Mouse (Mus musculus): ENCODE measurements at regions not wholly inside any gene's neighbourhood (a gene's known extent, or its start where the extent isn't known, plus 50 kb on each side); places are given as distances from the start of the nearest gene placed in this dataset.

GRCm38 (mm10) chr3:144050341-144050740 lies 154.7 kb downstream of the Lmo4 start:
- no peak for TF ChIP-seq EP300 (IDR thresholded peaks at IDR 0.05)
- TF ChIP-seq CTCF (IDR thresholded peaks at IDR 0.05): no peak
- Histone ChIP-seq H3K27ac (ENCODE audit: low read length) (no peak overlapping the region), H3K27me3 (replicated peaks; ENCODE audit: insufficient read depth, low read length) (no peaks in the 10 kb centered on the region), H3K9ac (replicated peaks; ENCODE audit: low read depth) (no peak overlapping the region), H3K4me3 (ENCODE audit: low read depth, low read length) (no peak overlapping the region), H3K36me3 (ENCODE audit: insufficient read depth, low read length) (no peaks in the 10 kb centered on the region), H3K9me3 (ENCODE audit: low read length) (no peaks in the 10 kb centered on the region), H3K4me2 (replicated peaks; ENCODE audit: low read depth, low read length) (no peak overlapping the region), H3K4me1 (ENCODE audit: insufficient read depth, low read depth, low read length) (no peaks in the 10 kb centered on the region)
- ATAC-seq: no peak
- WGBS: 84% methylated on average over 4 of the region's 4 CpGs
- no peak for DNase-seq (ENCODE audit: low spot score)

DNA sequence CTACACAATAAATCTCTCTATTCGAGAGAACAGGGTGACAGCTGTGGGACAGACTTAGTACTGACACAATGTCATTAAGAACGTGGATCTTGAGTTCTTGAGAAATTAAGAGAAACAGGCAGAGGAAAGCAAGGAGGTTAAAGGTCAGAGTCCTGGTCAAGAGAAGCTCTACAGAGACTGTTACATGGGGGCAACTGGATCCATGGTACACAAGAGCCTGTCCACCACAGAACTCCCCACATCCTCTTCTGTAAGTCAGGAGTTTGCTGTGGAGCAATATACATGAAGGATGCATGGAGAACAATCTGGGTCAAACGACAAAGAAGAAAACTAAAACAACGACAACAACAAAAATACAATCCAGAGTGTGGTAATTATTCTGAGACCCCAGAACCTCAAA lies 155.8 kb downstream of the Lmo4 start:
- H3K27ac ChIP-seq (ENCODE audit: low read length): no peak overlapping the region
- TF ChIP-seq EP300 (IDR thresholded peaks at IDR 0.05): no peak
- H3K27me3 ChIP-seq (replicated peaks; ENCODE audit: insufficient read depth, low read length): no peaks in the 10 kb centered on the region
- no peaks in the 10 kb centered on the region for H3K4me1 ChIP-seq (ENCODE audit: insufficient read depth, low read depth, low read length)
- no peaks in the 10 kb centered on the region for H3K9me3 ChIP-seq (ENCODE audit: low read length)
- WGBS: 50% methylated on average over 4 of the region's 4 CpGs
- H3K9ac ChIP-seq (replicated peaks; ENCODE audit: low read depth): no peak overlapping the region
- H3K4me3 ChIP-seq (ENCODE audit: low read depth, low read length): no peak overlapping the region
- ATAC-seq (peak; percentile 35; the same call in 1 of the 2 replicates), DNase-seq (ENCODE audit: low spot score) (peak; percentile 31)
- H3K4me2 ChIP-seq (replicated peaks; ENCODE audit: low read depth, low read length): no peak overlapping the region
- no peaks in the 10 kb centered on the region for H3K36me3 ChIP-seq (ENCODE audit: insufficient read depth, low read length)

DNA sequence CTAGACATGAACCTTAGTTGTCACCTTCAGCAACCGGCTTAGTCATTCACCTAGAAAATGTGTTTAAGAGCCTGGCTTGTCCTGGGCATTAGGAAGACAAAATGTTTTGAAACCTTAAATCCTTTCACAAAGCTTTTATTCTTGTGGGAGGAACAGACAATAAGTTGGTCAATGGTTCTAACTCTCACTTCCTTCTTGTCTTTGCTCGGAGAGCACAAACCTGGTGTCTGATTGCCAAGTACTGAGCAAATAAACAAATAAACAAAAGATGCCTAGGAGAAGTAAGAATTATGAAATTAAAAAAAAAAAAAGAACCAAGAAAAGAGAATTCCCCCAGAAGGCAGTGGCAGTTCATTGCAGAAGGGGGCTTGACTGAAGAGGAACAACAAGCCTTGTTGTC lies 160.7 kb downstream of the Lmo4 start:
- H3K27me3 ChIP-seq (replicated peaks; ENCODE audit: insufficient read depth, low read length): no peaks in the 10 kb centered on the region
- H3K4me3 ChIP-seq (ENCODE audit: low read depth, low read length): no peak overlapping the region
- TF ChIP-seq EP300 (IDR thresholded peaks at IDR 0.05) (no peak), CTCF (IDR thresholded peaks at IDR 0.05) (no peak)
- no peak overlapping the region for H3K27ac ChIP-seq (ENCODE audit: low read length)
- no peaks in the 10 kb centered on the region for H3K36me3 ChIP-seq (ENCODE audit: insufficient read depth, low read length)
- H3K4me2 ChIP-seq (replicated peaks; ENCODE audit: low read depth, low read length): no peak overlapping the region
- WGBS: 75% methylated on average over 2 of the region's 2 CpGs
- H3K9me3 ChIP-seq (ENCODE audit: low read length): no peaks in the 10 kb centered on the region
- H3K9ac ChIP-seq (replicated peaks; ENCODE audit: low read depth): no peak overlapping the region
- ATAC-seq (no peak), DNase-seq (ENCODE audit: low spot score) (peak; percentile 15)
- H3K4me1 ChIP-seq (ENCODE audit: insufficient read depth, low read depth, low read length): no peaks in the 10 kb centered on the region

GRCm38 (mm10) chr3:144041788-144042187 lies 163.2 kb downstream of the Lmo4 start:
- no peaks in the 10 kb centered on the region for H3K36me3 ChIP-seq (ENCODE audit: insufficient read depth, low read length)
- H3K27me3 ChIP-seq (replicated peaks; ENCODE audit: insufficient read depth, low read length): no peaks in the 10 kb centered on the region
- H3K4me2 ChIP-seq (replicated peaks; ENCODE audit: low read depth, low read length): no peak overlapping the region
- ATAC-seq: no peak
- H3K9ac ChIP-seq (replicated peaks; ENCODE audit: low read depth): no peak overlapping the region
- DNase-seq (ENCODE audit: low spot score): peak; percentile 35
- H3K27ac ChIP-seq (ENCODE audit: low read length): no peak overlapping the region
- H3K4me1 ChIP-seq (ENCODE audit: insufficient read depth, low read depth, low read length): no peaks in the 10 kb centered on the region
- TF ChIP-seq EP300 (IDR thresholded peaks at IDR 0.05) (no peak), CTCF (IDR thresholded peaks at IDR 0.05) (no peak)
- 81% methylated on average over 5 of the region's 5 CpGs for WGBS
- H3K4me3 ChIP-seq (ENCODE audit: low read depth, low read length): no peak overlapping the region
- H3K9me3 ChIP-seq (ENCODE audit: low read length): no peaks in the 10 kb centered on the region

- WGBS: 78% methylated on average over 3 of the region's 3 CpGs
Observed at GRCm38 (mm10) chr3:144039498-144039897, 165.5 kb downstream of the Lmo4 start.

GRCm38 (mm10) chr3:144029611-144030010 lies 175.4 kb downstream of the Lmo4 start:
- no peak for DNase-seq (ENCODE audit: low spot score)
- Histone ChIP-seq H3K4me3 (ENCODE audit: low read depth, low read length) (no peak overlapping the region), H3K36me3 (ENCODE audit: insufficient read depth, low read length) (no peaks in the 10 kb centered on the region), H3K27ac (ENCODE audit: low read length) (no peak overlapping the region), H3K9me3 (ENCODE audit: low read length) (no peaks in the 10 kb centered on the region), H3K4me1 (ENCODE audit: insufficient read depth, low read depth, low read length) (no peaks in the 10 kb centered on the region), H3K9ac (replicated peaks; ENCODE audit: low read depth) (no peak overlapping the region), H3K27me3 (replicated peaks; ENCODE audit: insufficient read depth, low read length) (no peaks in the 10 kb centered on the region), H3K4me2 (replicated peaks; ENCODE audit: low read depth, low read length) (no peak overlapping the region)
- no peak for ATAC-seq
- no peak for TF ChIP-seq CTCF (IDR thresholded peaks at IDR 0.05)
- TF ChIP-seq EP300 (IDR thresholded peaks at IDR 0.05): no peak
- WGBS: 97% methylated on average over 1 of the region's 1 CpGs

More at GRCm38 (mm10) chr3:144039498-144039897, 165.5 kb downstream of the Lmo4 start:
- no peak overlapping the region for H3K9ac ChIP-seq (replicated peaks; ENCODE audit: low read depth)
- ATAC-seq (no peak), DNase-seq (ENCODE audit: low spot score) (peak; percentile 5)
- no peaks in the 10 kb centered on the region for H3K36me3 ChIP-seq (ENCODE audit: insufficient read depth, low read length)
- H3K4me1 ChIP-seq (ENCODE audit: insufficient read depth, low read depth, low read length): no peaks in the 10 kb centered on the region
- H3K27ac ChIP-seq (ENCODE audit: low read length): no peak overlapping the region
- no peak overlapping the region for H3K4me3 ChIP-seq (ENCODE audit: low read depth, low read length)
- H3K4me2 ChIP-seq (replicated peaks; ENCODE audit: low read depth, low read length): no peak overlapping the region
- no peaks in the 10 kb centered on the region for H3K9me3 ChIP-seq (ENCODE audit: low read length)
- H3K27me3 ChIP-seq (replicated peaks; ENCODE audit: insufficient read depth, low read length): no peaks in the 10 kb centered on the region
- TF ChIP-seq CTCF (IDR thresholded peaks at IDR 0.05) (no peak), EP300 (IDR thresholded peaks at IDR 0.05) (no peak)

- Histone ChIP-seq H3K9ac (replicated peaks; ENCODE audit: low read depth) (no peak overlapping the region), H3K4me3 (ENCODE audit: low read depth, low read length) (no peak overlapping the region), H3K27me3 (replicated peaks; ENCODE audit: insufficient read depth, low read length) (no peaks in the 10 kb centered on the region), H3K27ac (ENCODE audit: low read length) (no peak overlapping the region), H3K4me2 (replicated peaks; ENCODE audit: low read depth, low read length) (no peak overlapping the region), H3K36me3 (ENCODE audit: insufficient read depth, low read length) (no peaks in the 10 kb centered on the region), H3K4me1 (ENCODE audit: insufficient read depth, low read depth, low read length) (no peaks in the 10 kb centered on the region), H3K9me3 (ENCODE audit: low read length) (no peaks in the 10 kb centered on the region)
- no peak for TF ChIP-seq EP300 (IDR thresholded peaks at IDR 0.05)
- TF ChIP-seq CTCF (IDR thresholded peaks at IDR 0.05): no peak
- DNase-seq (ENCODE audit: low spot score) (no peak), ATAC-seq (no peak)
- WGBS: 69% methylated on average over 3 of the region's 3 CpGs
Observed at GRCm38 (mm10) chr3:144029121-144029520, 175.9 kb downstream of the Lmo4 start.

Data from lung, postnatal 0 days (tissue).